Mouse (Mus musculus) kidney, postnatal 4 days (tissue): ENCODE measurements around the gene Cryba1.
"Not testable (repeated sequence)": the region's sequence is repeated elsewhere in the genome, so short reads cannot be mapped to it uniquely, and the experiment has no call there.

ENCODE experiments used
- DNase-seq, 2 experiments: peaks; one replicate each; pipeline ENCODE4 v3.0.0; 2021; ENCODE audit warnings: mixed read lengths in 2 of 2

Cryba1 gene

GRCm38 (mm10) chr11:77725183-77725582 lies at the start of gene Cryba1:
Cryba1 (minus strand) TSS chr11:77725283.
- DNase-seq, result no peak

- peak; percentile 44 to 58 for DNase-seq
These were observed 47.0 kb upstream of the Cryba1 start for GRCm38 (mm10) chr11:77771879-77772713.

GRCm38 (mm10) chr11:77770346-77770745 lies 45.3 kb upstream of the Cryba1 start:
- DNase-seq, result no peak

- no peak for DNase-seq
These were observed 44.4 kb upstream of the Cryba1 start for GRCm38 (mm10) chr11:77769496-77769895.

- DNase-seq, result peak; percentile 78 to 86
These were observed 41.4 kb upstream of the Cryba1 start for GRCm38 (mm10) chr11:77766351-77767001.

GRCm38 (mm10) chr11:77765459-77765777 lies 40.3 kb upstream of the Cryba1 start:
- peak in 1 of 2 experiments; percentile 37 for DNase-seq

- peak; percentile 59 to 72 for DNase-seq
These were observed 39.8 kb upstream of the Cryba1 start for GRCm38 (mm10) chr11:77764694-77765458.

- peak; percentile 75 to 84 for DNase-seq
These were observed 38.7 kb upstream of the Cryba1 start for GRCm38 (mm10) chr11:77763673-77764340.

GRCm38 (mm10) chr11:77762783-77763672 lies 37.9 kb upstream of the Cryba1 start, which contains the start of gene Myo18a:
Myo18a (plus strand) TSS chr11:77763246.
- peak; percentile 93 to 95 for DNase-seq

GRCm38 (mm10) chr11:77760031-77760430 lies 34.9 kb upstream of the Cryba1 start:
- no peak for DNase-seq

- no peak for DNase-seq
These were observed 28.4 kb upstream of the Cryba1 start for GRCm38 (mm10) chr11:77753469-77753868.

- no peak for DNase-seq
These were observed 27.4 kb upstream of the Cryba1 start for GRCm38 (mm10) chr11:77752525-77752924.

GRCm38 (mm10) chr11:77748996-77749395 lies 23.9 kb upstream of the Cryba1 start:
- DNase-seq, result no peak

- DNase-seq, result not testable (repeated sequence)
These were observed 22.0 kb upstream of the Cryba1 start for GRCm38 (mm10) chr11:77747103-77747502.

- no peak for DNase-seq
These were observed 21.6 kb upstream of the Cryba1 start for GRCm38 (mm10) chr11:77746652-77747051.

- DNase-seq, result peak; percentile 67 to 73
These were observed 18.9 kb upstream of the Cryba1 start for GRCm38 (mm10) chr11:77743966-77744365.

- DNase-seq, result no peak
These were observed 13.5 kb upstream of the Cryba1 start for GRCm38 (mm10) chr11:77738555-77738954.

GRCm38 (mm10) chr11:77737289-77737688 lies 12.2 kb upstream of the Cryba1 start:
- DNase-seq, result peak; percentile 93

- no peak for DNase-seq
These were observed 3.5 kb upstream of the Cryba1 start for GRCm38 (mm10) chr11:77728587-77728986.

- no peak for DNase-seq
These were observed 317 bp downstream of the Cryba1 start for GRCm38 (mm10) chr11:77724766-77725165.

- no peak for DNase-seq
These were observed 3.7 kb downstream of the Cryba1 start for GRCm38 (mm10) chr11:77721389-77721788.

GRCm38 (mm10) chr11:77719055-77719454 lies 6.0 kb downstream of the Cryba1 start:
- DNase-seq, result no peak
